Mouse (Mus musculus) intestine, postnatal 0 days (tissue): ENCODE results near the gene Tmc1. TPM values are rescaled to one million over a fixed set of nuclear protein-coding genes. Genes with fewer than 3 reads are reported as not detected.

Experiments
- ATAC-seq: fragments of 200-750 bp; cut with Nextera tagmentation; 2 replicates; pipeline ENCODE4 v1.8.0; 2017; ENCODE audit warnings: mild to moderate bottlenecking, moderate TSS enrichment, moderate library complexity
- H3K27ac ChIP-seq: fragments of 300-500 bp; sonication (generic); 2 replicates; pipeline ENCODE4 v1.5.1; 2014; ENCODE audit warnings: mild to moderate bottlenecking, low read depth, low read length, moderate library complexity
- H3K27me3 ChIP-seq: fragments of 300-500 bp; sonication (generic); replicated peaks from 2 replicates; pipeline ENCODE4 v1.6.1; 2014; ENCODE audit warnings: low read length, mixed read lengths; ENCODE audit not compliant: control insufficient read depth, insufficient read depth
- H3K36me3 ChIP-seq: fragments of 300-500 bp; sonication (generic); 2 replicates; pipeline ENCODE4 v1.6.1; 2014; ENCODE audit warnings: mild to moderate bottlenecking, moderate library complexity; ENCODE audit not compliant: control insufficient read depth, insufficient read depth
- H3K4me1 ChIP-seq: fragments of 300-500 bp; sonication (generic); replicated peaks from 2 replicates; pipeline ENCODE4 v1.6.1; 2014; ENCODE audit warnings: antibody characterized with exemption, low read length, mixed read lengths; ENCODE audit not compliant: control insufficient read depth, insufficient read depth
- H3K4me2 ChIP-seq: fragments of 300-500 bp; sonication (generic); replicated peaks from 2 replicates; pipeline ENCODE4 v1.6.1; 2014; ENCODE audit warnings: low read depth, mild to moderate bottlenecking, moderate library complexity
- H3K4me3 ChIP-seq: fragments of 300-500 bp; sonication (generic); 2 replicates; pipeline ENCODE4 v1.5.1; 2014; ENCODE audit warnings: low read depth, low read length
- H3K9ac ChIP-seq: fragments of 300-500 bp; sonication (generic); 2 replicates; pipeline ENCODE4 v1.6.1; 2014; ENCODE audit warnings: mild to moderate bottlenecking, low read depth, low read length
- H3K9me3 ChIP-seq: fragments of 300-500 bp; sonication (generic); 2 replicates; pipeline ENCODE4 v1.6.1; 2016; ENCODE audit warnings: mixed run types; ENCODE audit not compliant: control insufficient read depth
- CTCF ChIP-seq: sonication (generic); IDR thresholded peaks from 2 replicates; pipeline ENCODE4 v1.5.1; 2016; ENCODE audit warnings: low read depth, mild to moderate bottlenecking, control low read depth, antibody characterized with exemption, moderate library complexity
- WGBS: fragments of 180-500 bp; shearing (Covaris S2); extraction: QIAGEN DNeasy Blood & Tissue Kit; methylation state at CpG from one replicate; pipeline ENCODE4 v1.1.7; 2014; 5-methylcytosine and 5-hydroxymethylcytosine counted together
- polyA plus RNA-seq: library from polyadenylated mRNA; unstranded; fragments of >200 nt; fragmentation: Nextera tagmentation; extraction: Ambion mirVana; gene quantifications from 2 replicates; pipeline ENCODE4 v1.2.1, GENCODE M21; 2015

Gene Tmc1
- polyA plus RNA-seq, 1 experiment from 2014 or later = not detected

- H3K27me3 ChIP-seq = no peaks in the 10 kb centered on the region
- H3K9me3 ChIP-seq = no peaks in the 10 kb centered on the region
- no peak overlapping the region for H3K9ac ChIP-seq
- H3K36me3 ChIP-seq = no peaks in the 10 kb centered on the region
- no peaks in the 10 kb centered on the region for H3K4me1 ChIP-seq
- no peak overlapping the region for H3K4me2 ChIP-seq
- no peak overlapping the region for H3K4me3 ChIP-seq
- no peak for ATAC-seq
- WGBS = 72% methylated on average over 9 of the region's 9 CpGs
- H3K27ac ChIP-seq = no peak overlapping the region
- TF ChIP-seq CTCF = no peak
Observed at GRCm38 (mm10) chr19:20836055-20836845, 117.8 kb downstream of the Tmc1 start.

- Histone ChIP-seq H3K9me3 (no peaks in the 10 kb centered on the region), H3K9ac (no peak overlapping the region), H3K27me3 (no peaks in the 10 kb centered on the region), H3K4me3 (no peak overlapping the region), H3K4me1 (no peaks in the 10 kb centered on the region), H3K27ac (no peak overlapping the region), H3K4me2 (no peak overlapping the region), H3K36me3 (no peaks in the 10 kb centered on the region)
- 62% methylated on average over 1 of the region's 1 CpGs for WGBS
- no peak for TF ChIP-seq CTCF
- no peak for ATAC-seq
Observed at GRCm38 (mm10) chr19:20834895-20835294, 119.1 kb downstream of the Tmc1 start.

GRCm38 (mm10) chr19:20799460-20799859, 154.5 kb downstream of the Tmc1 start:
- no peak for TF ChIP-seq CTCF
- no peaks in the 10 kb centered on the region for H3K36me3 ChIP-seq

GRCm38 (mm10) chr19:20797558-20798101, 156.4 kb downstream of the Tmc1 start:
- peak; percentile 73 for TF ChIP-seq CTCF
- Histone ChIP-seq H3K27me3 (no peaks in the 10 kb centered on the region), H3K4me2 (no peak overlapping the region), H3K4me3 (no peak overlapping the region), H3K4me1 (no peaks in the 10 kb centered on the region), H3K9me3 (no peaks in the 10 kb centered on the region), H3K27ac (no peak overlapping the region), H3K9ac (no peak overlapping the region), H3K36me3 (no peaks in the 10 kb centered on the region)
- WGBS = 39% methylated on average over 6 of the region's 6 CpGs
- ATAC-seq = no peak

More at GRCm38 (mm10) chr19:20799460-20799859, 154.5 kb downstream of the Tmc1 start:
- Histone ChIP-seq H3K9ac (no peak overlapping the region), H3K27ac (no peak overlapping the region), H3K4me1 (no peaks in the 10 kb centered on the region), H3K4me2 (no peak overlapping the region), H3K4me3 (no peak overlapping the region), H3K27me3 (no peaks in the 10 kb centered on the region), H3K9me3 (no peaks in the 10 kb centered on the region)
- ATAC-seq = no peak

- H3K9ac ChIP-seq = no peak overlapping the region
- H3K9me3 ChIP-seq = no peaks in the 10 kb centered on the region
- no peak overlapping the region for H3K27ac ChIP-seq
- no peaks in the 10 kb centered on the region for H3K36me3 ChIP-seq
- no peak for TF ChIP-seq CTCF
- H3K4me1 ChIP-seq = no peaks in the 10 kb centered on the region
- no peak for ATAC-seq
- no peak overlapping the region for H3K4me3 ChIP-seq
- WGBS = 49% methylated on average over 4 of the region's 4 CpGs
- H3K4me2 ChIP-seq = no peak overlapping the region
- H3K27me3 ChIP-seq = no peaks in the 10 kb centered on the region
Observed at GRCm38 (mm10) chr19:20796001-20796400, 158.0 kb downstream of the Tmc1 start.

- Histone ChIP-seq H3K4me1 (no peaks in the 10 kb centered on the region), H3K27ac (no peak overlapping the region), H3K4me3 (no peak overlapping the region), H3K27me3 (no peaks in the 10 kb centered on the region), H3K36me3 (no peaks in the 10 kb centered on the region), H3K9ac (no peak overlapping the region), H3K9me3 (no peaks in the 10 kb centered on the region), H3K4me2 (no peak overlapping the region)
- WGBS = 84% methylated on average over 3 of the region's 3 CpGs
- no peak for ATAC-seq
- no peak for TF ChIP-seq CTCF
Observed at GRCm38 (mm10) chr19:20794999-20795398, 159.0 kb downstream of the Tmc1 start.
